Mouse (Mus musculus) embryo, embryonic 9.5 days (tissue): ENCODE results near the gene Pi16.

Source experiments
- DNase-seq: peaks from one replicate; pipeline ENCODE4 v3.0.0-alpha.2; 2017; ENCODE audit errors: extremely low spot score

Gene Pi16

DNA sequence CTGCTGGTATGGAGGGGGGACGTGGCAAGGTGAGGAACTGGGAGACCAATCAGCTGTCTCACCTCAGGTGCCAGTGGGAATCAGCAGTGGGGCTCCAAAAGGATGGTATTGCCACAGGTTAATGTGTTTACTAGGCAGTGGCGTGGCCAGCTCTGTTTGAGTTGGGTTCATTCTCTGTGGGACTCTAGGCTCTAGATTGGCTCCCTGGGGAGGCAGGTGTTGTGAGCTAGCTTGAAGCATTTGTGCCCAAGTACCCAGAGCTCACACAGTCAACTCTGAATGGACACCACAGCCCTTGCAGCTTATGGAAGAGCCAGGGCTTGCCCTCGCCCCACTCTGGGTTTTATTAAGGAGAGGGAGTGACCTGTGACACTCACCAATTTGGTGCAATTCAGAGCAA lies 13.6 kb upstream of the Pi16 start:
- no peak for DNase-seq

DNA sequence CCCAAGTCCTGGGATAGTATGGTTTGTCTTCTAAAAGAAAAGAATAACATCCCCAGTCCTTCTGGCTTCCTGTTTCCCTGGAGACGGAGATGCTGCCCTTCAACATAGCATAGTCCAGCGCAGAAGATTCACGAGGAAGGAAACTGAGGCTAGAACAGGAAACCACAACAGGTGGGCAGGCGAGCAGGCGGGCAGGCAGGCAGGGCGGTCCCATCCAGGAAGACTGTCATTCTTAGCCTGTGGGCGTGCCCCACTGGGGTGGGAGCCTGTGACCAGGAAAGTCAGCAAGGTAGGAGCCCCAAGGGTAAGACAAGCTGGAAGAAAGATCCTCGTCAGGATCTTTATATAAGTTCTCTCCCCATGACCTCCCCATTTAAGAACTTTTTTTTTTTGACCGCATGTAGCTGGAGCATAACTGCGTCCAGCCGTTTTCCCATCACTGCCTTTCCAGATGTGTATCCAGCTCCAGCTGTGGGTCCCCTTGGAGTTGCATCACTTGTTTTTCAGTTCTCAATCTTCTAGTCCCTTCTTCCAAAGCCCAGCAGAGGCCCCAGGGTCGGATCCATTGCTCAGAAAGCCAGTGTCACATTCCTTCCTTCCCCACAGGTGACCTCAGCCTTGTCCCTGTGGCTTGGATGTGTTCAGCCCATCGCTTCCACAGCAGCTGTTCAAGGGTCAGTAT lies 13.0 kb upstream of the Pi16 start:
- no peak for DNase-seq

GRCm38 (mm10) chr17:29305058-29305806 lies 12.2 kb upstream of the Pi16 start:
- DNase-seq, result peak; percentile 22

DNA sequence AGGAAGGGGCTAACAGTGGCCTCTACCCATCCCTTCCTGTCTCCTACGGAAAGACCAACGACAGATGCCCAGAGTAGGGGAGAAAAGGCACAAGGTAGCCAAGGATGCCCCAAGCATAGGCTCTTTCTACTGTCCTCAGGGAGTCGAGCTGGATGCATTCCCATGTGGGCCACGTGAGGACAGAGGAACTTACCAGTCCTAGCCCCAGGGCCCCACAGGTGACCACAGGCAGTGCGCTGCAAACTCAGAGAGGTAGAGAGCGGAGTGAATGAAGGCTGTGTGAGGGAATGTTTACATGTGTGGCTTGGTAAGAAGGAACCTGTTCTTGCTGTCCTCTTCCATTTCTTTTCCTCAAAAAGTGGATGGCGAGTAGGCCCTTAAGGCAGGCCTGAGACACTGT lies 11.6 kb upstream of the Pi16 start:
- DNase-seq, result no peak

GRCm38 (mm10) chr17:29310056-29310623 lies 7.3 kb upstream of the Pi16 start:
- no peak for DNase-seq

- no peak for DNase-seq
Observed at GRCm38 (mm10) chr17:29311602-29312001, 5.9 kb upstream of the Pi16 start.

DNA sequence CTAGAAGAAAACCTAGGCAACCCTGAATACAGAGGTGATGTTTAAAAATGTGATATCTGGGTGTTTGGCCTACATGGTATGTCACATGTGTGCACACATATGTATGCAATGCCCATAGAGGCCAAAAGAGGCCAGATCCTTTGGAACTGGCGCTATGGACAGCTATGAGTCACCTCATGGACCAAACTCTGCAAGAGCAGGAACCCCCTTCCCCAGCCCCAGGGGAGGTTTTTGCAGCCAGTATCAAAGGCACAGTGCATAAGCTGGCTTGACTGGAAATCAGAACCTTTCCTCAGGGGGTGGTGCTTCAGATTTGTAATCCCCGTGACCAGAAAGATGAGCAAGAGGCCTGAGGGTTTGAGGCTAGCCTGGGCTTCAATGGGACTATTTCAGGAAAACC lies 5.4 kb upstream of the Pi16 start:
- no peak for DNase-seq

DNA sequence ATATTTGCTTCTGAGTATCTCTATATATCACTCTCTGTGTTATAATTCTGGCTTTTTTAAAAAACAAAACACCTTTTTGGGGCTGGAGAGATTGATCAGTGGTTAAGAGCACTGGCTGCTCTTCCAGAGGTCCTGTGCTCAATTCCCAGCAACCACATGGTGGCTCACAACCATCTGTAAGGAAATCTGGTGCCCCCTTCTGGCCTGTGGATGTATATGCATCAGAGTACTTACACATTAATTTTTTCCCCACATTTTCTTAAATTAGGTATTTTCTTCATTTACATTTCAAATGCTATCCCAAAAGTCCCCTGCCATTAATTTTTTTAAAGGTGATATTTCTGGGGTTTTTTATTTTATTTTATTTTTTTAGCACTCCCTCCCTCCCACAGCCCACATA lies 4.2 kb upstream of the Pi16 start:
- DNase-seq, result no peak

GRCm38 (mm10) chr17:29315672-29316465 lies 1.6 kb upstream of the Pi16 start:
- peak; percentile 25 for DNase-seq

GRCm38 (mm10) chr17:29316891-29317290 lies 589 bp upstream of the Pi16 start:
- DNase-seq, result no peak

GRCm38 (mm10) chr17:29318731-29319250 lies 1.3 kb downstream of the Pi16 start:
- DNase-seq, result no peak

DNA sequence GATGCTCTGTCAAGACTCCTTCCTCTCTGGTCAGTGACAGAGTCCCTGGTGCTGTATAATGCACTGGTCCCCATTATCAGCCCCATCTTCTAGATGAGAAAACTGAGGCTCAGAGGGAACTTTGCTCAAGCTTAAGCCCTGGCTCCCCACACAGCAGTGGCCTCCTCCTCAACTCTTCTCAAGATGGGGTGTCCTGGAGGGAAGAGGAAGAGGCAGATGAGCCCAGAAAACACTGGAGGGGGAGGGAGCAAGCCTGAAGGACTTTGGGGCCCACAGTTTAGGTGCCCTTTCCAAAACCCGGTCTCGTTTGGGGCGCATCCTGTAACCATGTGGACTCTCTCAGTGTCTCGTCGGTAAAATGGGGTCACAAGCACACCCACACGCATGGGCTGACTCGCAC lies 2.0 kb downstream of the Pi16 start:
- DNase-seq, result no peak

DNA sequence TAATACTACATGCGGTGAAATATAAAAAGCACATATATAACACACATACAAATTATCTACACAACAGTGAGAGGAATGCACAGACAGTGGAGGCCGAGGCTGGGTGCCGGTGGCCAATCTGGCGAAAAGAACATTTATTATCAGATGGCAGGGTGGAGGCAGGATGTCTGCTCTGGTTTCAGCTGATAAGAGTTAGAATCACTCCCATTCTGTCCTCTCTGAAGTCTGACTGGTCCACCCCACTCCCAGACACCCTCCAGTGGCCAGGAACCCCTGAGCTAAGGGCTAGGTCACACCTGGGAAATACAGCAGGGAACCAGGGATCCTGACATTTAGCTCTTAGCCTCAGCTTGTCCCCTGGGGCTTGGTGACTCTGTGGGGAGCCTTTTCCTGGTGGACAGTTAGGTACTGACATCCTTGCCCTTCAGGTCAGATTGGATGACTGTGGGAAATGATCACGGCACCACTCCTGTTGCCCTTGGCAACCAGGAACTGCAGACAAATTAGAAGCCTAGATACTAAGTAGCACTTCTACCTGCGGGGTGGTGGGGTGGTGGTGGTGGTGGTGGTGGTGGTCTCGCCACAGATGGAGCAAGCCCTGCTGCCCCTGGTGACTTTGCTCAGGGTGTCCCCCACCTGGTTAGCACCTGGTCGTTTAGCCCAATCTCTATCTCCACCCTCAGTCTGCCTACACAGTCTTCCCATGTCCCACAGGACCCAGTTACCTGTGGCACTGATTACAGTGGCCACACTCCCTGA lies 2.6 kb downstream of the Pi16 start:
- no peak for DNase-seq

GRCm38 (mm10) chr17:29321765-29322602 lies 4.5 kb downstream of the Pi16 start:
- DNase-seq, result peak; percentile 55

DNA sequence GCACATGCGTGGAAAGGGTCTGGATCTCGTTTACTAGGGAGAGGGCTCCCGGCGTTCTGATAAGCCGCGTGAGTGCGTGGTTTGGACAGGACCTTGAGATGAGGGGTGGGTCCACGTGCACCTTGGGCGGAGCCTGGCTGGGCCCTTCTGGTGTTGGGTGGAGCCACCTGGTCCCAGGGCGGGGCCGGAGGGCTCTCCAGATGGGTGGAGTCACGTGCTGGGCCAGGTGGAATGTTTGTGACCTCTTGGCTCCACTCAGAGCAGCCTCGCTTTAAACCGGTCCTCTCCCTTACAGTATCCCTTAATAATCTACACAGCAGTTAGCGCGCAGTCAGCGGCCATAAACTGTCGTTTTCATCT lies 5.1 kb downstream of the Pi16 start:
- DNase-seq, result no peak

DNA sequence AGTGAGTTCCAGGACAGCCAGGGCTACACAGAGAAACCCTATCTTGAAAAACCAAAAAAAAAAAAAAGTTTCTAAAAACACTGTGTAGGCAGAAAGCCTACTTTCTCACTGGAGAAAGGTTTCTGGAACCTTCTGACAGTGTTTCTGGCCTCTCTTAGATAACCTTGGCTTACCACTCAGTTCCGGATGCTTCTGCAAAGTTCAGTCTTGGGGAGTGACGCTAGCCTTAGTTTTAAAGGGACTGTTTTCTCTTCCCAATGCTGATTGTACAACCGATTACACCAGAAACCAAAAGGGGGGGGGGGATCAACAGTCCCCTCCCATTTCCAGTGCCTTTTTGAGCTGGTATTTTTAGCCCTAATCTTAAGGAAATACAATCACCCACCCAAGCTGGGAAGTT lies 6.1 kb downstream of the Pi16 start:
- DNase-seq, result no peak

DNA sequence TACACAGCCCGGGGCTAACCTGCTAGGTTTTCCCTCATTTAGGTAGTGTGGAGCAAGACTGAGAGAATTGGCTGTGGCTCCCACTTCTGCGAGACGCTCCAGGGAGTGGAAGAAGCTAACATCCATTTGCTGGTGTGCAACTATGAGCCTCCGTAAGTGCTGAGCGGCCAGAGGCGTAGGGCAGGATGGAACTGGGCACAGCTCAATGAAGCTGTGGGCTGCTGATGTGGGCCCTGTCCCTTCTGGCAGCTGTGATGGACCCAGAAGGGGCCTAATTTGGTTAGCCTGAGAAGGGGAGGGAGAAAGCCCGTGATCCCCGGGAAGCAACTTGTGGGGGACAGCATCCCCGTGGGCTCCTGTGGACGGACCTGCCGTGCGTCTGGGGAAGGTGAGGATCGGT lies 8.4 kb downstream of the Pi16 start:
- peak; percentile 12 for DNase-seq

DNA sequence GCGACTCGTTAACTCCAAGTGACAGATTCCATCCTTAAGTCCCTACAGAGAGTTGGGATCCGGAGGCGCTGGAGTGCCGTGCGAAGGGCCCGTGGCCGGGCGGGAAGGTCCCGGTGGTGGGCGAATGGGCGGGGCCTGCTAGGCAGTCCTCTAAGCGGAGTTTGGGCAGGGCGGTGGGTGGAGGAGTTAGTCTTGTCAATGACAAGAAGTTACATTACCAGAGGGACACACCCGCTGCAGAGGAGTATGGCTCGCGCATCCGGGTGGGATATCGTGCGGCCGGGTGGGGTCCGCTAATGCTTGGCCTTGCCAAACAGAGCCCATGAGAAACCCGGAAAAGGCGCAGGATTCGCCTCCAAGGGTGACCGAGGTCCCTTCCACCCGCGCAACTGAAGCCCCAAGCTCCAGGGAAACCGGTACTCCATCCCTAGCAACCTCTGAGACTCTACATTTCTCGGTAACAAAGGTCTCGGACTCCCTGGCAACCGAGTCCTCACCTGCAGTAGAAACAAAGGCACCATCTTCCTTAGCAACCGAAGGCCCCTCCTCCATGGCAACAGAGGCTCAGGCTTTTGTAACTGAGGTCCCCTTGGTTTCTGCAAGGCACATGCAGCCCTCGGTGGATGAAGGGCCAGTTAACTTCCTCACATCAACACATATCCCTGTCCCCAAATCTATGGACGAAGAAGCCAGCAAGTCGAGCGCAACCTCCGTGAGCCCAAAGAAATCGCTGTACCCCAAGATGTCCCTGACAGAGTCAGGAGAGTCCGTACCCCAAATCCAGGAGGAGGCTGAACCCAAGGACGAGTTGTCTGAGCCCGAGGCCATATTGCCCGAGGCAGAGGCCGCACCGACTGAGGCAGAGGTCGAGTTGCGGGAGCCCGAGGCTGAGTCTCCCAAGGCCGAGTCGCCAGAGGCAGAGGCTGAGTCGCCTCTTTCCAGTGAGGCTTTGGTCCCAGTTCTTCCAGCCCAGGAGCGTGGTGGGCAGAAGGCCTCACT lies 9.3 kb downstream of the Pi16 start:
- peak; percentile 60 for DNase-seq

- no peak for DNase-seq
Observed at GRCm38 (mm10) chr17:29327691-29328090, 10.2 kb downstream of the Pi16 start.
